Mouse (Mus musculus): Measurements from ENCODE around the gene Nfia. TPM values are rescaled to one million over a fixed set of nuclear protein-coding genes. Genes with fewer than 3 reads are reported as not detected.

Nfia gene
- polyA plus RNA-seq, 1 experiment from 2014 or later: 78.4 TPM

- no peaks in the 10 kb centered on the region for H3K9me3 ChIP-seq (ENCODE audit: control insufficient read depth, low read depth, low read length)
- no peaks in the 10 kb centered on the region for H3K27me3 ChIP-seq (ENCODE audit: control insufficient read depth, insufficient read depth, low read length)
- H3K36me3 ChIP-seq (ENCODE audit: control insufficient read depth, insufficient read depth, low read length): no peaks in the 10 kb centered on the region
- H3K4me3 ChIP-seq (ENCODE audit: low read depth, low read length): no peak overlapping the region
- no peaks in the 10 kb centered on the region for H3K4me1 ChIP-seq (ENCODE audit: control insufficient read depth, insufficient read depth, low read length)
- no peak overlapping the region for H3K27ac ChIP-seq (ENCODE audit: low read length)
- WGBS: 32% methylated on average over 1 of the region's 1 CpGs
- H3K9ac ChIP-seq (replicated peaks; ENCODE audit: low read depth, low read length): no peak overlapping the region
- no peak overlapping the region for H3K4me2 ChIP-seq (replicated peaks; ENCODE audit: low read depth, low read length)
- no peak for ATAC-seq (ENCODE audit: insufficient number of reproducible peaks, insufficient read depth, low FRiP score, low read depth)
These were observed 370.4 kb downstream of the Nfia start for GRCm38 (mm10) chr4:98142879-98143436.

- Histone ChIP-seq H3K36me3 (ENCODE audit: control insufficient read depth, insufficient read depth, low read length) (no peaks in the 10 kb centered on the region), H3K27ac (ENCODE audit: low read length) (no peak overlapping the region), H3K4me1 (ENCODE audit: control insufficient read depth, insufficient read depth, low read length) (no peaks in the 10 kb centered on the region), H3K27me3 (ENCODE audit: control insufficient read depth, insufficient read depth, low read length) (no peaks in the 10 kb centered on the region), H3K4me2 (replicated peaks; ENCODE audit: low read depth, low read length) (no peak overlapping the region), H3K9me3 (ENCODE audit: control insufficient read depth, low read depth, low read length) (no peaks in the 10 kb centered on the region), H3K4me3 (ENCODE audit: low read depth, low read length) (no peak overlapping the region), H3K9ac (replicated peaks; ENCODE audit: low read depth, low read length) (no peak overlapping the region)
- ATAC-seq (ENCODE audit: insufficient number of reproducible peaks, insufficient read depth, low FRiP score, low read depth): no peak
- 80% methylated on average over 5 of the region's 5 CpGs for WGBS
These were observed 378.0 kb downstream of the Nfia start for GRCm38 (mm10) chr4:98150576-98150975.

- WGBS: 79% methylated on average over 3 of the region's 3 CpGs
- no peak overlapping the region for H3K4me3 ChIP-seq (ENCODE audit: low read depth, low read length)
- no peaks in the 10 kb centered on the region for H3K27me3 ChIP-seq (ENCODE audit: control insufficient read depth, insufficient read depth, low read length)
- H3K27ac ChIP-seq (ENCODE audit: low read length): no peak overlapping the region
- H3K4me2 ChIP-seq (replicated peaks; ENCODE audit: low read depth, low read length): no peak overlapping the region
- no peaks in the 10 kb centered on the region for H3K9me3 ChIP-seq (ENCODE audit: control insufficient read depth, low read depth, low read length)
- H3K9ac ChIP-seq (replicated peaks; ENCODE audit: low read depth, low read length): no peak overlapping the region
- H3K36me3 ChIP-seq (ENCODE audit: control insufficient read depth, insufficient read depth, low read length): no peaks in the 10 kb centered on the region
- H3K4me1 ChIP-seq (ENCODE audit: control insufficient read depth, insufficient read depth, low read length): no peaks in the 10 kb centered on the region
- ATAC-seq (ENCODE audit: insufficient number of reproducible peaks, insufficient read depth, low FRiP score, low read depth): no peak
These were observed 385.4 kb downstream of the Nfia start for GRCm38 (mm10) chr4:98157921-98158320.

GRCm38 (mm10) chr4:98166379-98166778, 393.8 kb downstream of the Nfia start:
- H3K36me3 ChIP-seq (ENCODE audit: control insufficient read depth, insufficient read depth, low read length): no peaks in the 10 kb centered on the region
- no peaks in the 10 kb centered on the region for H3K4me1 ChIP-seq (ENCODE audit: control insufficient read depth, insufficient read depth, low read length)
- WGBS: 50% methylated on average over 3 of the region's 3 CpGs

More at GRCm38 (mm10) chr4:98166379-98166778, 393.8 kb downstream of the Nfia start:
- Histone ChIP-seq H3K4me3 (ENCODE audit: low read depth, low read length) (no peak overlapping the region), H3K4me2 (replicated peaks; ENCODE audit: low read depth, low read length) (no peak overlapping the region), H3K9ac (replicated peaks; ENCODE audit: low read depth, low read length) (no peak overlapping the region), H3K9me3 (ENCODE audit: control insufficient read depth, low read depth, low read length) (no peaks in the 10 kb centered on the region; the same call in 1 of the 2 replicates), H3K27ac (ENCODE audit: low read length) (no peak overlapping the region), H3K27me3 (ENCODE audit: control insufficient read depth, insufficient read depth, low read length) (no peaks in the 10 kb centered on the region)
- no peak for ATAC-seq (ENCODE audit: insufficient number of reproducible peaks, insufficient read depth, low FRiP score, low read depth)

Other genes with a start within 250 kb of the Nfia start
- 5.7 and 6.3 TPM in 2 replicates for gene E130114P18Rik, start 5.3 kb downstream of the Nfia start, polyA plus RNA-seq (2014; fragmentation: Nextera tagmentation; extraction: Ambion mirVana)

Data from stomach, embryonic 14.5 days (tissue).